Mouse (Mus musculus) embryonic facial prominence, embryonic 14.5 days (tissue): ENCODE data around the gene Nck2. TPM values are rescaled to one million over a fixed set of nuclear protein-coding genes. Genes with fewer than 3 reads are reported as not detected.

ENCODE experiments used
- polyA plus RNA-seq: library from polyadenylated mRNA; unstranded; fragments of >200 nt; fragmentation: Nextera tagmentation; extraction: Ambion mirVana; gene quantifications from 2 replicates; pipeline ENCODE4 v1.2.1, GENCODE M21; 2014

Nck2 gene
- polyA plus RNA-seq, 1 experiment from 2014 or later, result 37.3 TPM

Other genes with a start within 250 kb of the Nck2 start
- gene Fhl2, start 247.6 kb upstream of the Nck2 start, polyA plus RNA-seq, result 24.3 and 29.7 TPM in 2 replicates